Mouse (Mus musculus): ENCODE data around the gene Pcbp2. TPM values are rescaled to one million over a fixed set of nuclear protein-coding genes. Genes with fewer than 3 reads are reported as not detected.

The Pcbp2 gene
- total RNA-seq, 4 experiments from 2014 or later = 452 to 509 (median 465) TPM

- no peak for DNase-seq (ENCODE audit: low spot score)
Measured at GRCm38 (mm10) chr15:102526111-102527002, 56.0 kb downstream of the Pcbp2 start.

DNA sequence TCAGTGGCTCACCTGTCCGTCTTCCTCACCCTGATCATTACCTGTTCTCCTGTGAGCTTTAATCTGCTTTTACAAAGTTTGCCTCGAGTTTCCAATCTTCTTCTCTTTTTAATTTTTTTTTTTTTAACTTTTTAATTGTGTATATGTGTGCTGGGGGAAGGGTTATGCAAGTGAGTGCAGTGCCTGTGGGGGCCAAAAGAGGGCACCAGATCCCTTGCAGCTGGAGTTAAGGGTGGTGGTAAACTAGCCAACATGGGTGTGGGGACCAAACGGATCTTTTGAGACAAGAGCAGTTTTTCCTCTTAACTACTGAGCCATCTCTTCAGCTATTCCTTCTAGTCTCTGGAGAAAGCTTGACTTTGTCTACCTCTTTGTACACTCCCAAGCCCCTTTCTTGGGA lies 57.6 kb downstream of the Pcbp2 start:
- DNase-seq (ENCODE audit: low spot score) = no peak

GRCm38 (mm10) chr15:102528396-102528795 lies 58.1 kb downstream of the Pcbp2 start:
- DNase-seq (ENCODE audit: low spot score) = no peak

GRCm38 (mm10) chr15:102530566-102530965 lies 60.2 kb downstream of the Pcbp2 start:
- no peak for DNase-seq (ENCODE audit: low spot score)

DNA sequence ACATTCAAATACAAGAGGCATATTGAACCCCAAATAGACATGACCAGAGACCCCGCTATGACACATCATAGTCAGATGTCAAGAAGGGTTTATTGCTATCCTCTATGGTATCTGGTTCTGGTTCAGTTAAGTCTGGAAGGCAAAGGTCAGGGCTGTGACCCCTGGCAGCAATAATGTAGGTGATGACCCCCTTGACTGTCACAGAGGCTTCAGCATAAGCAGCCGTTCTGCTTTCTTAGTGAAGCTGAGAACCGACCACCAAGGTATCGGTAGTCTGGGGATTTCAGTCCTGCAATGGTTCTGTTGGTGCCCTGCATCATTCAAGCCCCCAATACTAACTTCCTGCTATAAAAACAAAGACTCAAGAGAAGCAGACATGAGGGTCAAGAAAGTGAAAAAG lies 61.2 kb downstream of the Pcbp2 start:
- DNase-seq (ENCODE audit: low spot score) = no peak

- DNase-seq (ENCODE audit: low spot score) = no peak
Measured at GRCm38 (mm10) chr15:102532106-102532900, 62.0 kb downstream of the Pcbp2 start.

- DNase-seq (ENCODE audit: low spot score) = no peak
Measured at GRCm38 (mm10) chr15:102533926-102534325, 63.6 kb downstream of the Pcbp2 start.

- DNase-seq (ENCODE audit: low spot score) = no peak
Measured at GRCm38 (mm10) chr15:102544801-102545200, 74.5 kb downstream of the Pcbp2 start.

- no peak for DNase-seq (ENCODE audit: low spot score)
Measured at GRCm38 (mm10) chr15:102546246-102546645, 75.9 kb downstream of the Pcbp2 start.

DNA sequence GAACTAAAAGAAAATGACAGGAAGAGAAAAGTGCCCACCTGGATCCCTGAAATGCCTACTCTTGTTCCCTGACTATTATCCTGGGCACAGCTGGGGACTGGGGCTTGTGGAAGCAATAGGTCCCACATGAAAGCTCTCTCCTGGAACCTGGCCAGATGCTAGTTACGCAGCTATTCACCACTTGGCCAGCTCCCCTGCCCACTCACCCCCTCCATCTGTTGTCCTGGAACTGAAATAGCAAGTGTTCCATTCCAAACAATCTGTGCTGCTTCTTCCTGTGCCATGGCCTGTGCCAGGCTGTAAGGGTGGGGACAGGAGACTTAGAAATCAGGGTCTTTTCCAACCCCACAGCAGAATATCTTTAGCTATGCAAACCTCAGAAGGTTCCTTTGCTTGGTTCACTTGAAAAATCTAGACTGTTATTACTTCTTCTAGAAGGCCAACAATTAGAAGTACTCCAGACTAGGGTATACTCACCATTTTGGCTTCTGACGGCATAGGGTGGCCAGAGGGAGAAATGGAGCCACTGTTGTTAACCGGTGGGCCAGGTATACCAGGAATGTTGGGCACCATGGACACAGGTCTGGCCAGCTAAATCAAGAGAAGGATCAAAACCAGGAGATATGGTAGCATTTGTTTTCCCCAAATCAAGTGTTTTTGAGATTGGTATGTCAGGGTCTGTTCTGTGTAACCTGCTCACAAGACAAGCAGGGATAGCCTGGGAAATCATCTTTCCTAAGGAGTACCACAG lies 76.5 kb downstream of the Pcbp2 start:
- DNase-seq (ENCODE audit: low spot score) = peak; percentile 77

DNA sequence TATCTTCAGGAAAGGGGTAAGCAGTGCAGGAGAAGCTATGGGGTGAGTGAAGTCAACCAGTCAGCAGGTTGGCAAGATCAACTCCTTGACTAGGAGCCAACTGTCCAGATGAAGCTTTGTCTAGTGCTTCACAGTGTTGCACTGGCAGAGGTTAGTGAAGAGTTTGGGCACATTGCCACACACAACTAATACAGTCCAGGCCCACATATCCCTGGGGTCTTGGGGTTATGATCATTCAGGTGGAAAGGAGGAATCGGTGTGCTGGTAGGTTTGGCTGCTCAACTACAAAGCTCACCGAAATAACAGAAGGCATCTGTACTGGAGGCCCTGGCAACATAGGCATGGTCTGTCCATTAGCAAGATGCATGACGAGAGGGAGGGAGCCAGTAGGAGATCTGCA lies 77.1 kb downstream of the Pcbp2 start:
- peak; percentile 51 for DNase-seq (ENCODE audit: low spot score)

Other genes with a start within 250 kb of the Pcbp2 start
- gene Itgb7, start 238.6 kb upstream of the Pcbp2 start, total RNA-seq (2022) = 1 to 10 TPM in 2 of 4 experiments, under 1 TPM in 2; 0.82 to 3.2 (median 1.5) TPM
- 10 to 100 TPM; 15.3 to 20.6 (median 17.3) TPM for gene Rarg, start 213.0 kb upstream of the Pcbp2 start, total RNA-seq (2022)
- gene Gm9918, start 200.0 kb upstream of the Pcbp2 start, total RNA-seq (2022) = not detected
- gene Mfsd5, start 191.1 kb upstream of the Pcbp2 start, total RNA-seq (2022) = 10 to 100 TPM; 17.4 to 20.8 (median 18.7) TPM
- gene Espl1, start 174.3 kb upstream of the Pcbp2 start, total RNA-seq (2022) = 1 to 10 TPM in 1 of 4 experiments, under 1 TPM in 3; 0.38 to 1.1 (median 0.93) TPM
- gene Pfdn5, start 144.4 kb upstream of the Pcbp2 start, total RNA-seq (2022) = 100 to 1,000 TPM; 300 to 347 (median 339) TPM
- gene Myg1, start 138.8 kb upstream of the Pcbp2 start, total RNA-seq (2022) = 10 to 100 TPM; 23.2 to 24.6 (median 24.5) TPM
- gene Aaas, start 119.8 kb upstream of the Pcbp2 start, total RNA-seq (2022) = 10 to 100 TPM in 3 of 4 experiments, 1 to 10 TPM in 1; 9.8 to 15.0 (median 12.5) TPM
- not detected for gene Sp7, start 103.4 kb upstream of the Pcbp2 start, total RNA-seq (2022)
- gene Sp1, start 64.4 kb upstream of the Pcbp2 start, total RNA-seq (2022) = 10 to 100 TPM; 31.8 to 43.8 (median 38.7) TPM
- under 1 TPM; 0.19 to 1.00 (median 0.63) TPM for gene Amhr2, start 25.2 kb upstream of the Pcbp2 start, total RNA-seq (2022)
- gene Prr13, start 11.5 kb upstream of the Pcbp2 start, total RNA-seq (2022) = 10 to 100 TPM; 18.7 to 25.3 (median 22.0) TPM
- not detected for gene Gm10337, start 33.2 kb downstream of the Pcbp2 start, total RNA-seq (2022)
- gene Map3k12, start 46.5 kb downstream of the Pcbp2 start, total RNA-seq (2022) = 1 to 10 TPM; 1.7 to 2.8 (median 2.3) TPM
- 10 to 100 TPM; 38.8 to 50.0 (median 44.7) TPM for gene Tarbp2, start 47.7 kb downstream of the Pcbp2 start, total RNA-seq (2022)
- gene Npff, start 54.4 kb downstream of the Pcbp2 start, total RNA-seq (2022) = 1 to 10 TPM in 3 of 4 experiments, under 1 TPM in 1; 0.65 to 2.2 (median 1.9) TPM
- gene Gm28047, start 154.5 kb downstream of the Pcbp2 start, total RNA-seq (2022) = 1 to 10 TPM in 1 of 4 experiments, not detected in 3; 1.4 TPM
- 10 to 100 TPM; 46.6 to 54.0 (median 52.1) TPM for gene Atf7, start 154.9 kb downstream of the Pcbp2 start, total RNA-seq (2022)
- 10 to 100 TPM; 21.1 to 79.9 (median 33.0) TPM for gene Atp5g2, start 201.8 kb downstream of the Pcbp2 start, total RNA-seq (2022)